Mouse (Mus musculus) embryonic fibroblast, embryonic 13.5 days (primary cell): Measurements from ENCODE around the gene Hmg20b.

Experiments
- CTCF ChIP-seq: IDR thresholded peaks from 2 replicates; pipeline ENCODE4 v1.5.1; 2011; ENCODE audit warnings: mild to moderate bottlenecking, control low read depth, low read length, moderate library complexity, borderline replicate concordance; ENCODE audit not compliant: insufficient read depth
- POLR2A ChIP-seq: IDR thresholded peaks from 2 replicates; pipeline ENCODE4 v1.6.1; 2011; ENCODE audit warnings: low read depth, mild to moderate bottlenecking, control low read depth, low read length, moderate library complexity

- TF ChIP-seq CTCF (no peak), POLR2A (no peak)
Measured at GRCm38 (mm10) chr10:81399296-81399695, 49.0 kb upstream of the Hmg20b start.
